In genomic region chr8:10972851-10973452, GRCm38 (mm10) we compare ENCODE assay signal across 11 mouse cellular contexts. TPM values are rescaled to one million over a fixed set of nuclear protein-coding genes. Genes with fewer than 3 reads are reported as not detected.
A peak's percentile ranks its signal among the peaks of the same experiment; 100 is the strongest.
DNase-seq lines count a peak whose midpoint lies in the region; ATAC-seq lines count a peak whose summit lies in the region.
"Had no signal": no experiment of that assay in that cellular context is flagged by ENCODE, and none has a peak within 500 bp of the region (broad histone marks: within the 10 kb centered on the region; RNA-seq: fewer than 3 reads in every experiment).

No protein-coding gene starts in this region.

- 0 out of 2 replicates have a peak overlapping the region, but pooled peaks have one; percentile 28 for H3K27ac ChIP-seq in liver, embryonic 11.5 days (ENCODE audit: low read depth, low read length)
- peak overlapping the region; percentile 83 for H3K27ac ChIP-seq in forebrain, embryonic 10.5 days
- H3K27ac ChIP-seq in hindbrain, embryonic 15.5 days (replicated peaks): peak overlapping the region; percentile 43; the same call in 1 of the 2 replicates
- peak overlapping the region; percentile 54 for H3K27ac ChIP-seq in midbrain, embryonic 15.5 days

- no peak for DNase-seq in liver, embryonic 11.5 days (ENCODE audit: low spot score)
- no peak for DNase-seq in liver
- no peak for DNase-seq in forebrain, embryonic 10.5 days (ENCODE audit: extremely low spot score, low spot score)
- DNase-seq in cerebellum, adult 9-10 months: no peak
- no peak for DNase-seq in left cerebral cortex, adult 9 months (ENCODE audit: low spot score in 2 of 2)
- DNase-seq: cerebellum, adult 2 months; lung, postnatal 36 days; thymus, postnatal 36 days had no signal

- no peaks in the 10 kb centered on the region for H3K36me3 ChIP-seq in liver, embryonic 11.5 days (ENCODE audit: control insufficient read depth, insufficient read depth, low read length)
- no peaks in the 10 kb centered on the region for H3K36me3 ChIP-seq in forebrain, embryonic 10.5 days (replicated peaks)
- no peaks in the 10 kb centered on the region for H3K36me3 ChIP-seq in hindbrain, embryonic 15.5 days
- no peaks in the 10 kb centered on the region for H3K36me3 ChIP-seq in midbrain, embryonic 15.5 days (replicated peaks)

- peaks cover 3% of the 10 kb centered on the region; the same call in 1 of the 2 replicates for H3K27me3 ChIP-seq in liver, embryonic 11.5 days (replicated peaks; ENCODE audit: control insufficient read depth, insufficient read depth, low read length)
- peaks cover 53% of the 10 kb centered on the region for H3K27me3 ChIP-seq in forebrain, embryonic 10.5 days (ENCODE audit: poor library complexity, severe bottlenecking)
- H3K27me3 ChIP-seq in hindbrain, embryonic 15.5 days: no peaks in the 10 kb centered on the region
- peaks cover 3% of the 10 kb centered on the region; the same call in 1 of the 2 replicates for H3K27me3 ChIP-seq in midbrain, embryonic 15.5 days (replicated peaks)

- no peak overlapping the region for H3K4me2 ChIP-seq in liver, embryonic 11.5 days
- H3K4me2 ChIP-seq in hindbrain, embryonic 15.5 days: no peak overlapping the region
- no peak overlapping the region for H3K4me2 ChIP-seq in midbrain, embryonic 15.5 days

- ATAC-seq in liver, embryonic 11.5 days (replicated peaks; ENCODE audit: low FRiP score): no peak
- no peak for ATAC-seq in hindbrain, embryonic 15.5 days (ENCODE audit: low FRiP score, low read depth)
- ATAC-seq in midbrain, embryonic 15.5 days (replicated peaks): peak; percentile 51; the same call in 1 of the 2 replicates

- peaks cover 40% of the 10 kb centered on the region for H3K4me1 ChIP-seq in liver, embryonic 11.5 days (replicated peaks; ENCODE audit: control insufficient read depth, insufficient read depth, low read length)
- H3K4me1 ChIP-seq in forebrain, embryonic 10.5 days: peaks cover 74% of the 10 kb centered on the region
- peaks cover 40% of the 10 kb centered on the region for H3K4me1 ChIP-seq in hindbrain, embryonic 15.5 days (replicated peaks)
- H3K4me1 ChIP-seq in midbrain, embryonic 15.5 days: peaks cover 35% of the 10 kb centered on the region

- 0 out of 2 replicates have a peak overlapping the region, but pooled peaks have one; percentile 10 for H3K9ac ChIP-seq in liver, embryonic 11.5 days (ENCODE audit: low read depth, low read length)
- H3K9ac ChIP-seq in hindbrain, embryonic 15.5 days: no peak overlapping the region
- no peak overlapping the region for H3K9ac ChIP-seq in midbrain, embryonic 15.5 days

- 40% methylated on average over 9 of the region's 9 CpGs for WGBS in liver, embryonic 11.5 days
- WGBS in forebrain, embryonic 10.5 days: 5% methylated on average over 9 of the region's 9 CpGs
- WGBS in hindbrain, embryonic 15.5 days: 8% methylated on average over 9 of the region's 9 CpGs
- 15% methylated on average over 9 of the region's 9 CpGs for WGBS in midbrain, embryonic 15.5 days

- H3K9me3 ChIP-seq in liver, embryonic 11.5 days (ENCODE audit: control insufficient read depth, low read length): no peaks in the 10 kb centered on the region
- H3K9me3 ChIP-seq in forebrain, embryonic 10.5 days: no peaks in the 10 kb centered on the region
- H3K9me3 ChIP-seq in hindbrain, embryonic 15.5 days: no peaks in the 10 kb centered on the region
- H3K9me3 ChIP-seq in midbrain, embryonic 15.5 days: no peaks in the 10 kb centered on the region

- H3K4me3 ChIP-seq in liver, embryonic 11.5 days (ENCODE audit: low read depth, low read length): no peak overlapping the region
- no peak overlapping the region; the same call in 1 of the 2 replicates for H3K4me3 ChIP-seq in forebrain, embryonic 10.5 days
- H3K4me3 ChIP-seq in hindbrain, embryonic 15.5 days: no peak overlapping the region
- H3K4me3 ChIP-seq in midbrain, embryonic 15.5 days: no peak overlapping the region
- H3K4me3 ChIP-seq: erythroblast, embryonic 14.5 days had no signal

RNA-seq across cellular contexts. Expression of gene Irs2, which starts 35.3 kb away (rescaled TPM):
- polyA plus RNA-seq in liver, embryonic 11.5 days (2014; fragmentation: Nextera tagmentation; extraction: Ambion mirVana): 8.3 and 8.9 TPM in 2 replicates
- polyA plus RNA-seq in forebrain, embryonic 10.5 days (2016; fragmentation: Nextera tagmentation; extraction: Ambion mirVana): 5.7 and 6.1 TPM in 2 replicates
- polyA plus RNA-seq in hindbrain, embryonic 15.5 days (2015; fragmentation: Nextera tagmentation; extraction: Ambion mirVana): 6.0 and 6.3 TPM in 2 replicates
- 6.8 and 6.9 TPM in 2 replicates for polyA plus RNA-seq in midbrain, embryonic 15.5 days (2015; fragmentation: Nextera tagmentation; extraction: Ambion mirVana)

Comparison
In these comparisons a context has a peak if more than half of its experiments do, and no peak if none do; other contexts are left out.
1. H3K27ac ChIP-seq: peak in every context shown above with its lines; median percentile 83 in forebrain, embryonic 10.5 days; 54 in midbrain, embryonic 15.5 days; 43 in hindbrain, embryonic 15.5 days; 28 in liver, embryonic 11.5 days.